Mouse (Mus musculus) adrenal gland, postnatal 36 days (tissue): ENCODE measurements at regions not wholly inside any gene's neighbourhood (a gene's known extent, or its start where the extent isn't known, plus 50 kb on each side); places are given as distances from the start of the nearest gene placed in this dataset.

Experiments
- DNase-seq, 2 experiments: peaks; one replicate each; pipeline ENCODE4 v3.0.0; 2021; ENCODE audit warnings: mixed read lengths in 1 of 2

DNA sequence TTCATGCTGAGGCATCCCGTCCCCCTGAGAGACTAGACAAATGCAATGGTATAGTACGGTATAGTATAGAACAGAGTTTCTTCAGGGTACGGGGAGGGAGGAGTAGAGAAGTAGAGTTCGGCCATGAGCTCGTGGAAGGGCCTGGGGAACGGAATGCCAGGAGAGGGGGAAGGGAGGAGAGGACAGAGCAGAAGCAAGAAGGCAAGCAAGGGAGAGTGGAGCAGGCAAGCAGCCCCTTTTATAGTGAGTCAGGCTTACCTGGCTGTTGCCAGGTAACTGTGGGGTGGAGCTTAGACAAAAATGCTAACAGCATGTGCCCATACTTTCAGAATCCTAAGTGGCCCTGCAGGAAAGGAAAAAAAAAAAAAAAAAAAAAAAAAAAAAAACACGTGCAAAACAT lies 174.7 kb upstream of the Dapk1 start:
- DNase-seq, result no peak

DNA sequence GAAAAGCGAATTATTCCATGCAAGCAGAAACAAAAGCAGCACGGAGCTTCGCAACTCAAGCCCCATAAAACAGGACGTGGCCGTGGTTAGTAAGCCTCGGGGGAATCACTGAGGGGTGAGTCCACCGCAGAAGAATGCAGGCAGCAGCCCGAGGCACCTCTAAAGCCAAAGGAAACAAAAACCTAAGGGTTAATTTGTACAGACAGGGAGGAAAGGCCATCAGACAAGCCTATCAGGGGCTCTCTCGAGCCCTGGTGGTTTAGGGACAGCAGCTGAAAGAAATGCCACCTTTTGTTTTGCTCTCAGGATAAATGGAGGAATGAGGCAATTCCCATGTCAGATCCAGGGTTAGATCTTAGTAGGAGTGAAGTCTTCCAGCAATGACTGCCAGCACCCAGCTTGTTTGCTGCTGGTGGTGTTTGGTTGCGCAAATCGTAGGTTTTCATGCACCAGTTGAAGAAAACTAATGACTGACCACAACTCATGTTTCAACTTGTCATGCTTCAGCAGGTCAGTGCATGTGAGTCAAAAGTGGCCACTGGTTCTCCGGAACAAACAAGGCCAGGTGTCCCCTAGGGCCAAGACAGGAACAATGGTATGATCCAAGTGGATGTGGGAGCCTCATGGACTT lies 173.9 kb upstream of the Dapk1 start:
- peak; percentile 11 to 13 for DNase-seq

DNA sequence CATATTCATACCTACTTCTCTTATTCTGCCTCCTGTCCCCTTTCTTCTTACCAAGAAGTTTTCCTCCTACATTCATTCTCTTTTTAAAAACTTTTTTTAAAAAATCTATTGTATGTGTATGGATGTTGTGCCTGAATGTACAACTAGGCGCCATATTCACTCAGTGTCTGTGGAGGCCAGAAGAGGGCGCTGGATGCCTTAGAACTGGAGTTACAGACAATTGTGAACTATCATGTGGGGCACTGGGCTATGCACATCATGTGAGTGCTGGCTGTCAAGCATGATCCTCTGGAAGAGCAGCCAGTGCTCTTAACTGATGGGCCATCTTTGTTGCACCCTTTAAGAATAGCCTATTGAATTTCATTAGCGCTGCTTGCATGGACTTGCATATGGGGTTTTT lies 172.6 kb upstream of the Dapk1 start:
- DNase-seq, result peak; percentile 41 to 49

DNA sequence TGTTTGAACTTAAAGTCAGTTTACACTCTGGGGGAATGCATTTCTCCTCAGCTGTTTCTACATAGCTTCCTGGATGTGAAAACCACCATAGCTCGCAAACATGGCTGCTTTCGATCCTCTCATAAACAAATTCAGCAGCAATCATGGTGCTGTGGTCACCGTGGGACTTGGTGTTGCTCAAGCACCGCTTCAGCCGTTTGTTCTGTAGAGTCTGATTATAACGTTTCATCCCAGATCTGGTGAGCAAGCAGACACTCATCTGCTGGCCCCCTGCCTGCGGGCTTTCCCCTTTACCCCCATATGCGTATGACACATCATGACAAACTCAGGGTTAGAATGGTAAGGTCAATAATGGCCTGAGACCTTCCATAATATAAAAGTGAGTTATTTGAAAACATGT lies 170.3 kb upstream of the Dapk1 start:
- DNase-seq, result peak; percentile 78

DNA sequence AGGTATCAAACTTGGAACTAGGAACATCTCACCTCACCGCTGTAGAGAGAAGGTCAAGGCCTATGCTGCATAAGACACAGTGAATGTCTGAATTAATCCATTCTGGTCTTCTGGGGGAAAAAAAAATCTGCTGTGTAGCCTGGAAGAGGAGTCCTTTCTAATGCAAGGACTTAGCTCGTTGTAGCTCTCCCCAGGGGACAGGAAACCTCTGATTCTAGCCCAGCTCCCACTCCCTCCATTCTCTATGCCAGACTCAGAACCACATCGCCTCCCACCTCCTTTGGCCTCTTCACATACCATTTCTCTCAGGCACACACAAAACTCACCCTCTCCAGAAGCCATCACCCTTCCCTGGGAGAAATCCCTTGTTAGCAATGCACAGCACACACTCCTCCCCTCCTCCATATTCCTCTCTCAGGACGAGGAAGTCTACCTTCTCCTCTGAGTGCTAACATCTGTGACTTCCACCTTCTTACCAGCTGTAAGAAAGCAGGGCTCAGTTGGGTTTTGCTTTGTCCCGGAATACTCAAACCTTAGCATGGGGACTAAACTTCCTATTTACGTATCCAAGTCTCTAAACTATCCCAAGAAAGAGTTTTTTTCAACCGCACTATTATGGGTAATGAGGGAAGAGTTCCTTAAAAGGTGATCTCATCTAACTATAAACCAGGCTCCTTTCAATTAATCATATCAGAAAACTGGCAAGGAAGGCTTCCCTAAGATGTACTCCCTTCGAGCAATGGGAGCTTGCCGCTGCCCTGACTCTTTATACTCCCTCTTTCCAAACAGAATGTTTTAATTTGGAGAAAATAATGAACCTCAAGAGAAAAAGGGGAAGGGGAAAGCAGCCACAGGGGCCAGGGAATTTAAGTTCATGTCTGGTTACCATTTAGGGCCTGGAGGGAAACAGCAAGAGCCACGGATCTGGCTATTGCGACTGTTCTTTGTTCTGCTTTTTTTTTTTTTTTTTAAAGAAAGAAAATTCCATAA lies 167.2 kb upstream of the Dapk1 start:
- no peak for DNase-seq

DNA sequence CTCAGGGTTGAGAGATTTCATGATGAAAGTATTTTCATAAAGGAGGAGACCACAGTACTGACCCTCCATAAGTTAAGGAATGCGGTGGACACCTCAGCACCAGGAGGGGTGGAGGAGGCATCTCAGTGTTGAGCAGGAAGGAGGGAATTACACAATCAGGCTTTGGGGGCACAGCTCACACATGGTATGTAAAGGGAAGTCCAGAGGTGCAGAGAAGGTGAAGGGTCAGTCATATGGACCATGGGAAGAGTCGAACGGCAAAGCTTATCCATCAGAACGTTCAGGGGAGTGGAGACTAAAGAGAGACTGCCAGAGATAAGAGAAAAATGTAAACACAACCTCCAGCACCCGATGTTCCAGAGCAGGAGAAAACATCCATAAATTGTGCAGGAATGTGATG lies 166.4 kb upstream of the Dapk1 start:
- no peak for DNase-seq

DNA sequence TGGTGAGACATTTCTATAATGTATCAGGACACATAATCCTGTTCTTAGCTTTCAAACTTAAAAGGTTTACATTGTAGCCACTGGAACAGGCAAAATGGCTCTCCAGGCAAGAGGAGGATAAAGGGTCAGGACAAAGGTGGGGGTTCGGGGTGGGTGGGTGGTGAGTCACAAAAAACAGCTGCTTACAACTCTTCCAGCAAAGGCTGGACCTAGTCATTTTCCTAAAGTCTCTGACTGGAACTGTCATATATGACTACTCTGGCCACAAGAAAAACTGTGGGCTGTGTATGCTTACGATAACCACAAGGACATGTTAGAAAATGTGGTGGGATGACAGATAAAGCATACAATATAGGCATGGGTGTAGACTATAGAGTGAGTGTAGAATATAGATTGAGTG lies 163.6 kb upstream of the Dapk1 start:
- DNase-seq, result no peak

DNA sequence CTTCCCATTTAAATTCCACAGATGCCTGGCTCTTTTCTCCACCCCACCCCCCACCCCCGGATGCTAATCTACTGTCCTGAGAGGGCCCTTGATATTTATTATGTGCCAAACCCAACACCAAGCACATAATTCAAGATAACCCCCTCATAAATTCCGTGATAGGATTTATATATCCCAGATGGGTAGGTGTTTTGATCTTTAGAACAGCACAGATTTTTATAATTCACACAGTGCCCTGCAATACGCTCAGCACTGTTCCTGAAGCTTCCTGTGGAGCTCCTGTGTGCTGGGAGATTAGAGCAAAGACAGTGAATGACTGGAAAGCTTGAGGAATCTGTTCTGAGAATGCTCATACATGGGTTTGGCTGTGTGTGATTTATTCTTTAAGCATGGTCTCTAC lies 161.2 kb upstream of the Dapk1 start:
- DNase-seq, result no peak

DNA sequence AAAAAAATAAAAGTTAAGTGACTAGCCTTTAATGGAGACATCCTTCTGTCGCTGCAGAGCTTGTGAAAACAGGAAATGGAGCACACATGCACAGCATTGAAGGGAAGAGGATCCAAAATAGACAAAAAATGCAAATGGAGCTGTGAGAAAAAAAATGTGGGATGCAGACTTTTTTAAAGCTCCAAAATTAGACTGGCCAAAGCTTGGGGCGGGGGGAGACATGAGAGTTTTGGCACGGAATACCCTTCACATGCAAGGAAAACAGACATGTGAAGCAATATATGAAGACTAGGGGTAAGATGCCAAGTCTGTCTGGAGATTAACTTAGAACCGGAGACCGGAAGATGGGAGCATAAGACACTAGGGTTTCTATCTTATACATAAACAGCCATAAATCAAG lies 156.6 kb upstream of the Dapk1 start:
- DNase-seq, result no peak

DNA sequence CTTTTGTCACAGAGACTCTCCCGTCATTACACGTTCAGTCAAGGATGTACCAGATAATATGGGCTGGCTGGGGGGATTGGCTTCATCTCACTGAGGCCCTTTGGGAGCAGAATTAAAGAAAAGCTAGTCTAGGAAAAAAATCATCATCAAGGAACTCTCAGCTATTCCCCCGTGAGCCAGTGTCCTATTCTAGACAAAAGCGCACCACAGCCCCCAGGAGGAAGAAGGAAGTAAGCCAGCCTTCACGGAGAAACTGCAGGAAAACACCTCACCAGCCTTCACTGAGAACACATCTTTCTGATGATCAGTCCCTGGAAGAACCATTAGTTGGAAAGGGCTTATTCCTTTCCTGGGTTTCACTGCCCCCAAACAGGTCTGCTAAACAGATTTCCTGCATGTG lies 154.8 kb upstream of the Dapk1 start:
- no peak for DNase-seq

DNA sequence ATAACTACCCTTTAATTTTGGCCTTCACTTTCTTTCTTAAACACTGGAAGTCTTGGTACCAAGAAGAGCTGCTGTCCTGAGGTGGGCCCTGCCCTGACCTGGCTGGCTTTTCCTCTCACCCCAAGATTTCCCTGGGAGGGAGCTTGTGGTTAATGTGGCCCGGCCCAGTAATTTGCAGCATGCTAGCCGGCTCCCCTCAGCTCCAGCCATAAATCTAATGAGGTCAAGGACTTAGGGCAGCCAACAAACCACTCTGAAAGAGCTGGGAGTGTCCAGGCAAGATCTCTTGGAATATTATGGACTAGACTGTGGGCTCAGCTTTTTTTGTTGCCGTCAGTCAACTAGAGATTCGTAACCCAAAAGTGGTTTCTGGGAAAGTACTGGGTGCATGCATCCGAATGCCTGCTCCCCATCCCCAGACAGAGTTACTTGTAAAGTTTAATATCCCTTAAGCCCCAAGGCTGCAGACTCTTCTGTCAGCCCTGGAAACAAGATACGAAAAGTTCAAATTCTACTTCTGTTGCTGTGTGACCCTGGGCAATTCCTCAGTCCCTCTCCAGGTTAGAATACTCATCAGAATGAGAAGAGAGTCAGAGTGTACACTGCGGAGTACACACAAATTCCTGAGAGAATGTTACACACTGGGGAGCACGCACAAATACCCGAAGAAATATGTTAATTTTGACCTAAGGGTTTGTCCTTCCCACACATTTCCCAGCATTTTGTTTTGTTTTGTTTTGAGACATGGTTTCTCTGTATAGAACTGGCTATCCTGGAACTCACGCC lies 150.8 kb upstream of the Dapk1 start:
- peak; percentile 58 to 68 for DNase-seq

DNA sequence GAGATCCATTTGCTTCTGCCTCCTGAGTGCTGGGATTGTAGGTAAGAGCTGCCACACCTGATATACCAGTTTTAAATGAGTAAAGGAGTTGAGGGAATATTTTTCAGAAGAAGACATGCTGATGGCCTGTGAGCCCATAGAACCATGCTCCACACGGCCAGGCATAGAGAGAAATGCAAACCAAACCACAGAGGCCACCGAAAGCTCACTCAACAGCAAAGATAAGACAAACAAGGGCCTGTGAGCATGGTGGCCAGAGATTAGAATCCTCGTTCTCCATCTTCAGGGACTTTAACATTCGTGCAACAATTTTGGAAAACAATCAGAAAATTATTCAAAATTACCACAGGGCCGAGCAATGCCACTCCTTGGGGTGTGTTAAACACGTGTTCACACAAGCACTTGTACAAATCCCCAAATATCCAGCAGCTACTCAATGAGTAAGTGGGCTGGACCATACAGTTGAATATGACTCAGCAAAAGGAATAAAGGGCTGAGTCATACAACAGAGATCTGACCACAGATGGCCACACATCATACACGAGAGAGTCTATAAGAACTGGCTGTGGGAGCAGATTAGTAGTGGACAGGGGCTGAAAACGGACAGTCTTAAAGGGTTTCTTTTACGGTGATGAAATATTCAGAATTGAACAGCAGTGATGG lies 147.8 kb upstream of the Dapk1 start:
- no peak for DNase-seq

DNA sequence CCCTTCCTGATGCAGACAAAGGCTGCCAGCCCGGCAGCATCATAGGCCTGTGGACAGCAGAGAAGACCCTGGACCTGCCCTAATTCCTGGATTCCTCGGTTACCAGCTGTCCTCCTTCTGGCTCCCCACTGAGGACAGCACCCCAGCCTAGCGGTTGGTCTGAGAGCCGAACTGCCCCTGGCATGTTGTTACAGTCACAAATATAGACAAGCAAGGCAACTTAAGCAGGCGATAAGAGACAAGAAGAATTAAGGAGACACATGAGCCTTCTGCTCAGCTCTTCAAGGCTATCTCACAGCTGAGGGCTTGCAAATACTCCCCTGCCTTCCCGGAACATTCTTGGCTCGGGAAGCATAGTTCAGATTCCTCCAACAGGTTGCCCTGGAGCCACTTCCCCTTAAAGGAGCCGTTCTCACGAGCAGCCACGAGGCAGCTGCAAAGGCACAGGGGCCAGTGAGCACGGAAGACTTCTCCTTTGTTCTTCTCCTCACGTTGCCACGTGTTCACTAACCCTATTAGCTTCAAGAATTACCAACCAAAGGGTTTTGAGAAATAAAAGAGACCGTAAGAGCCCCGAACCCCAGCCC lies 146.6 kb upstream of the Dapk1 start:
- DNase-seq, result peak in 1 of 2 experiments; percentile 32

DNA sequence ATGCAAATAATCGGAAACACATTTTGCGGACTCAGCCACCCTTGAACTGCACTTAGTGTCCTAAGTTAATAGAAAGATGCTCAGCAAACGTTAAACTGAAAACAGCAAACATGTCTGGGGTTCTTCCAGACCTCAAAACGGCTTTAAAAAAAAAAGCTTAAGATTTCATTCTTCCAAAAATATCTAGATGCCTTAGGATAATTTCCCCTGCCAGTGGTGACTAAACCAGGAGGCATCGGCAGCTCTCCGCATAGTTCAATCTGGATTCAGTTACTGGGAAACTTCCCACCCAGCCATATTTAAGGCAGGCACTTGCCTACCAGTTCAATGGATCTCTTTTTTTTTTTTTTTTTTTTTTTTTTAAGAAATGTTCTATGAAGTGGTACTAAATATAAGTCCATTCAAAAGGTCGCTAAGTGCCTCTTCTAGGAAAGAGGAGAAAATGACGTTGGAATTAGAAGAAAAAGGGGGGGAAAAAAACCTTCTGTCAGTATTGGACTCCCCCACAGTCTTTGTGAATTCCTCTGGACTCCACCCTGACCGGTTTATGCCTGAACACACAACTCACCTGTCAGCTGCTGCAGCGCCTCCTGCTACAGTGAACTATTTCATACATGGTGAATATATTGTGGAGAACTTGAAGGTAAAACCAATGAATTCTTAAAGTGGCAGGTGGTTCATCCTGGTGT lies 145.7 kb upstream of the Dapk1 start:
- DNase-seq, result no peak

DNA sequence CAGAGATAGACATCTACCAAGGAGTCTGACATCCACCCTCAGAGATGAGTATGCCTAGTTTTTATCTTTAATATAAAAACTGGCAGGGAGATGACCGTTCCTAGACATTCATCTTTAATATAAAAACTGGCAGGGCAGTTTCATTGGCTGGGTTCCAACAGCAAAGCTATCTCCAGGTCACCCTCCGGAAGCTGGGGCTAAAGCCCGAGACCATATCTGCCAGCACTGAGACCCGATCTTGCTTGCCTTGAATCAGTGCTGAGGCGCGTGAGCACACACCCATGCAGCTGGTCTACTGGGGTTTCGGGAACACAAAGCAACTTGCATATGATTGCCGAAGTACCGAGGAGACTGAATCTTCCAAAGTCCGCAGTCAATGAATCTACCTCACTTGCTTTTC lies 144.5 kb upstream of the Dapk1 start:
- DNase-seq, result no peak

DNA sequence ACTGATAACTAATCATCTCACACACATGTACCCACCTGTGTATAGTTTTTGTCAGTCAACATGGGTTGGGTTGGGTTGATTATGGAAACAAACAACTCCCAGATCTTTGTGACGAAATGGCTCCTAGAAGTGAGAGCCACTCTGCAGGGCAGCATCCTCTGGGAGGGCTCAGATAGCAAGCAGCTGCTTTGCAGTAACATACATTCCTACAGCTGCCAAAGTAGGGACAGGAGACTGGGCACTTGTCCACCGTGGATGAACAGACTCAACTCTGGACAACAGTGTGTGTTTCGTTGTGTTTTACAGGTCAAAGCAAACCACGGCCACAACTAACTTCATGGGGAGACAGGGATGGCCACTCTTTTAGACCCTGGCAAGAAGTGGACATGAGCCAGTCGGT lies 142.7 kb upstream of the Dapk1 start:
- no peak for DNase-seq

DNA sequence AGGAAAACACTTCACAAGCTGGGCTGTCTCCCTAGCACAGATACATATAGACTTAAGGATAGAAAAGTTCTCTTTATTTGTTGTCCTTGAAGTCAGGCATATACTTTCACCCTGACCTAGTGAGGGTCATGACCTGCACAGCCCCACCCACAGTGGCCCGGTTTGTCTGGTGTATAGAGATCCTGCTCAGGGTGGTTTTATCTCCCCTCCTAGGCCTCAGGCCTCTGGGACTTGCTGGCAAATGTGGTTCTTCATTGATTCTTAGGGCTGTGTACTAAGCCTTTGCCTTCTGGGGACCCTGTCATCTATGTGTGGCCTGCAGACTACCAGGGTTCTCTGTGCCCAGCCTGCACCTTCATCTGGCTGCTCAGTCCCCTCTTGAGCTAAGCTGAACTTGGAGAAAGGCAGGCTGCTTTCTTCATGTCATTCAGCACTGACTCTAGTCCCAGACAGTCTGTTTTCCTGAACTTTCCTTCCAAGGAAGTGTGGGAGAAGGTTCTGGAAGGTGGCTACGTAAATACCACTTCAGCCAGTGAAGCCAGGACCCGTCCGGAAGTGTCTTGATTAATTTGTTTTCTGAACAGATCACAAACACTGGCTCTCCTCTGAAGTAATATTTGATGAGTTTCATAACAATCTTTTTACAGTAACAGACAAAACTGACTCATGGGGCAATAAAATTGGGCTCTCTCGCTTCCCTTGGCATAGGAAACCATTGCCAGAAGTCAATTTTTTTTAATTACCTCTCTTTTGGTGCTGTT lies 135.0 kb upstream of the Dapk1 start:
- DNase-seq, result no peak

DNA sequence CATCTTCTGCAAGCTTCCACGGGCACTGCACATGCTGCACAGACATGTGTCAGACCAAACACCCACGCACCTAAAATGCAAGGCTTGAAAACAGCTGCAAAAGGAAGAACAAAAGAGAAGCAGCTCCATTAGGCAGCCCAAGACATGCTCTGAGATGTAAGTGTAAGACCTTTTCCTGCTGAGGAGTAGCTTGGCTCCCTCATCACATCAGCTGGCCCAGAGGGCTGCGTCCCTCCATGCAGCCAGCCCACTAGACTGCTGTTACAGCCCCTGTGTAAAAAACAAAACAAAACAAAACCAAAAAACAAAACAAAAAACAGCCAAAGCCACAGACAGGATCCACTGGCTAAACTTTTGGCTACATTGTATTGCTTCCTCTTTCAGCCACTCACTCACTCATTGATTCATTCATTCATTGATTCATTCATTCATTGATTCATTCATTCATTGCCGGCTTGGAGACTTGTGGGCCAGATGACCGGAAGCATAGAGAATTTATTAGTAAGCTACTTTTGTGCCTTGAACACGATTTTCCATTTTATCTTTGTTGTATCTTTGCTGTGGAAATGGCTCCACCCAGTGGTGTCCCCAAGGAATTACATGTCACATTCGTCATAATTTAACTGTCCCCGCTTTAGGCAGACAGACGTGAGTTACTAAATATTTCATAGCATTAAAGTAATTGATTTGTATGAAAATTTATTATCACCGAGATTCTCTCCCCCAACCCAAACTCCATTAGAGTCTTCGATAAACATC lies 133.7 kb upstream of the Dapk1 start:
- DNase-seq, result peak; percentile 59 to 74
